Mouse (Mus musculus) kidney, postnatal 10 days (tissue): ENCODE measurements around the gene Rab19.
"Not testable (repeated sequence)": the region's sequence is repeated elsewhere in the genome, so short reads cannot be mapped to it uniquely, and the experiment has no call there.

Experiments
- DNase-seq: peaks from one replicate; pipeline ENCODE4 v3.0.0; 2021; ENCODE audit warnings: mixed read lengths

Rab19 gene

GRCm38 (mm10) chr6:39433701-39434100, 52.7 kb downstream of the Rab19 start:
- DNase-seq: no peak

DNA sequence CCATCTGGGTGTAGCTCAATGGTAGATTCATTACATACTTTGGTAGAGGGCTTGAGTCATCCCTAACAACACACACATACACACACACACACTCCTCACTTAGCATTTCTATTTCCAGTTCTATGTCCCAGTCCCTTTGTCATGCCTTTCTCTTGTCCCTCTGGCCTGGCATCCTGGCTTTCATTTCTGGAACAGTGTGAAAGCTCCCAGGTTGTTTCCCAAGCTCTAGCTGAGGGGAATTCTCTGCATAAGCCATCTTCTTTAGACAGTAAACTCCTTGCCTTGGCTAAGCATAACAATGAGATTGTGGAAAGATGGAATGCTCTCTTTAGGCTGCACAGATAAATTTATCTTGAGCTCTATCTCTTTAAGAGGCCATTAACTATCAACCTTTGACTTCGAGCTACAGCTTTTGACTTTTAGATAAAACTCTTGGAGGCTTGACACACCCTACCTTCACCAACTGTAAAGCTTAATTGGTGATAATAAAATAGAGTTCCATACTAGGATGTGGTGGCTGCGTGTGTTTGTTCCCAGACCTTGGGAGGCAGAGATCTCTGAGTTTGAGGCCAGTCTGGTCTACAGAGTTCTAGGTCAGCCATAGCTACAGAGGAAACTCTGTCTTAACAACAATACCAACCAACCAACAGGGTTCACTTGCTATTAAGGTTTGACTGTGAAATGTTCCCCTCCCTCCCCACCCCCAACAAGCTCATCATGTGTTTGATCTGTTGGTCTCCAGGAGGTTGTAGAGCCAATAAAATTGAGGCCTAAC, 53.3 kb downstream of the Rab19 start:
- DNase-seq: no peak

DNA sequence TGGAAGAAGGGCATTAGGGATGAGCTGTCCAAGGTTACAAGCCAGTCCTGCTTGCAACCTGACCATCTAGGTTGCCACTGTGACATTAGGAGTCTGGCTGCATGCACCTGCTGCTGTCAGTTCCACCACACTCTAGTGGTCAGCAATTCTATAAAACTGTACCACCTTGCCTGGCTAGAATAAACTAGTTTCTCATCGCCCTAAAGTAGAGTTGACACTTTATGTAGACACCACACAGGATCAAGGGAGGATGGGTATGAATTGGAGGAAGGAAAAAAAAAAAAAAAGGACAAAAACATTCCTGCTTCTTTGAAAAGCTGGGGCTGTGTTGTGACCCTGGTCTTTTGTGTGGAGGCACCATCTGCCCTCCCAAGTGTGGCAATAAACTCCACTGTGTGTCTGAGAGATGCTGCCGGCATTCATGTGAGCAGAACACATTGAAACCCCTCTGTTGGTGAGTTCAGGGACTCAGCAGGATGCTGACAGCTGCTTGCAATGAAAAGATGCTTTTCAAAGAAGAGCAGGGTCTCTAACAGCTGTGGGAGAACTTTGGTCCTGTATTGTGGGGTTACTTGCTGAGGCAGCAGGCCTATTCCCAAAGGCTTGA, 54.0 kb downstream of the Rab19 start:
- DNase-seq: no peak

DNA sequence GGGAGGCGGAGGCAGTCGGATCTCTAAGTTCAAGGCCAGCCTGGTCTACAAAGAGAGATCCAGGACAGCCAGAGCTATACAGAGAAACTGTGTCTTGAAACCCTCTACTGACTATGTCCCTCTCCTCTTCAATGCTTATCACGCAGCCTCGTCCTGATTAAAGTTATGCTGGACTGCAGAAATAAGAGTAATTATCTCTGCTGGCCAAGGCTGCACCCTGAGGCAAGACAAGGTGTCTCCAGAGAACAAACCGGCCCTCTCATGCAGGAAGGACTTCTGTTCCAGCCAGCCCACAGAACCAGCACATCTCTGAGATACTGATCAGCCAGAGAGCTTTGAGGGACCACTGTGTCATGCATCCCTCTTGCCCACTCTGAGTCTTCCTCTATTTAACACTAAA, 54.9 kb downstream of the Rab19 start:
- no peak for DNase-seq

GRCm38 (mm10) chr6:39437519-39437918, 56.5 kb downstream of the Rab19 start:
- not testable (repeated sequence) for DNase-seq
